Mouse (Mus musculus) brain, adult 2 months (tissue): ENCODE results near the gene Btbd6.
A peak's percentile ranks its signal among the peaks of the same experiment; 100 is the strongest.

ENCODE experiments used
- DNase-seq: peaks from one replicate; pipeline ENCODE4 v3.0.0; 2011; ENCODE audit warnings: low read depth, low spot score

Gene Btbd6

DNA sequence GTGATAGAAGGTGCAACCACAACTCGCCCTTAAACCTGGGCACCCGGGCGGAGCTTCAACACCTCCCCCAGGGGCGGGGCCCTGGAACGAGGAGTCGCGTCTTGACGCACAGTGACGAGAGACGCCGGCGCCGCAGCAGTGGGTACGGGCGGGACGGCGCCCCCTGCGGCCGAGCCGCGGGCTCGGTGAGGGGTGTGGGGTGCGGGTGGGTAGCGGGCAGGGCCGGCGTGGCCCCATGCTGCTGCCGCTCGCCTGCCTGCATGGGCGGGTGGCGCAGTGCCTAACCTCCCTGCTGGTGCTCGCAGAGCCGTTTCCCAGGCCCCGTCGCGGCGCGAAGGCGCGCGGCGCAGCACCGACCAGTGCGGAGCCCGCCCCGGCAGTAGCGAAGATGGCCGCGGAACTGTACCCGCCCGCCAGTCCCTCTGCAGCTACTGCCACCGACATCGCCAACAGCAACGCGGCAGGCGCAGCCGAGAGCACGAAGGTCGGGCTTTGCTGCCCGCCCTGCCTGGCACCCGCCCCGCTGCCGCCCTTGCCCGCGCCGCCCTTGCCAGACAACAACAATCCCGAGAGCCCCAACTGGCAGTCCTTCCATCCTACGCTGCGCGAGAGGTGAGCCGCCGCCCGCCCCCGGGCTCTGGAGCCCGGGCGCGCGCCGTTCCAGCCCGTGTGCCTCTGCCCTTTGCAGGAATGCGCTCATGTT is at the start of gene Btbd6:
Gene Btbd6, plus strand, starts transcription at position 112 of the 703 bp plus-strand sequence.
- DNase-seq = peak; percentile 96

GRCm38 (mm10) chr12:112927265-112927664 is 49.0 kb upstream of the Btbd6 start:
- no peak for DNase-seq

- DNase-seq = peak; percentile 84
Observed at GRCm38 (mm10) chr12:112928401-112929241, 47.7 kb upstream of the Btbd6 start.

- peak; percentile 89 for DNase-seq
Observed at GRCm38 (mm10) chr12:112929562-112930352, 46.5 kb upstream of the Btbd6 start, which contains the start of gene Jag2. Jag2 (minus strand) TSS chr12:112929776.

GRCm38 (mm10) chr12:112932647-112933046 is 43.6 kb upstream of the Btbd6 start:
- DNase-seq = no peak

- peak; percentile 71 for DNase-seq
Observed at GRCm38 (mm10) chr12:112937906-112938305, 38.4 kb upstream of the Btbd6 start.

GRCm38 (mm10) chr12:112938366-112938765 is 37.9 kb upstream of the Btbd6 start:
- DNase-seq = no peak

GRCm38 (mm10) chr12:112938873-112939565 is 37.3 kb upstream of the Btbd6 start:
- peak; percentile 87 for DNase-seq

DNA sequence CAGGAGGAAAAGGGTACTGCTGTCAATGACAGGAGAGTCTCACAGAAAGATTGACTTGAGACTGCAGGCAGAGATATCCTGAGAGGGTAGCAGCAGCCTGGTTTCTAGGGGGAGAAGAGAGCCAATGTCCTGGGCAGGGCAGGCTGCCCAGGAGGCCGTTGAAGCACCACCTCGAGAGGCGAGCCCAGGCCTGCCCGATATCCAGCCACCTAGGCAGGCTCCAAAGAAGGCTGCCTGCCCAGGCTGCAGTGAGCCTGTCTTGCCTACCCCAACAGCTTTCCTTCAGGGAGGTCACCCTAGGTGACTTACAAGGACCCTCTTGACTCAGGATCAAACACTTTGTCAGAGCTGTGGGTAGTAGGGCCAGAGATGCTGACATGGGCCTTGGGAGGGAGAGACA is 36.0 kb upstream of the Btbd6 start:
- DNase-seq = no peak

GRCm38 (mm10) chr12:112940710-112941109 is 35.6 kb upstream of the Btbd6 start:
- DNase-seq = no peak

GRCm38 (mm10) chr12:112941156-112941775 is 35.0 kb upstream of the Btbd6 start:
- no peak for DNase-seq

DNA sequence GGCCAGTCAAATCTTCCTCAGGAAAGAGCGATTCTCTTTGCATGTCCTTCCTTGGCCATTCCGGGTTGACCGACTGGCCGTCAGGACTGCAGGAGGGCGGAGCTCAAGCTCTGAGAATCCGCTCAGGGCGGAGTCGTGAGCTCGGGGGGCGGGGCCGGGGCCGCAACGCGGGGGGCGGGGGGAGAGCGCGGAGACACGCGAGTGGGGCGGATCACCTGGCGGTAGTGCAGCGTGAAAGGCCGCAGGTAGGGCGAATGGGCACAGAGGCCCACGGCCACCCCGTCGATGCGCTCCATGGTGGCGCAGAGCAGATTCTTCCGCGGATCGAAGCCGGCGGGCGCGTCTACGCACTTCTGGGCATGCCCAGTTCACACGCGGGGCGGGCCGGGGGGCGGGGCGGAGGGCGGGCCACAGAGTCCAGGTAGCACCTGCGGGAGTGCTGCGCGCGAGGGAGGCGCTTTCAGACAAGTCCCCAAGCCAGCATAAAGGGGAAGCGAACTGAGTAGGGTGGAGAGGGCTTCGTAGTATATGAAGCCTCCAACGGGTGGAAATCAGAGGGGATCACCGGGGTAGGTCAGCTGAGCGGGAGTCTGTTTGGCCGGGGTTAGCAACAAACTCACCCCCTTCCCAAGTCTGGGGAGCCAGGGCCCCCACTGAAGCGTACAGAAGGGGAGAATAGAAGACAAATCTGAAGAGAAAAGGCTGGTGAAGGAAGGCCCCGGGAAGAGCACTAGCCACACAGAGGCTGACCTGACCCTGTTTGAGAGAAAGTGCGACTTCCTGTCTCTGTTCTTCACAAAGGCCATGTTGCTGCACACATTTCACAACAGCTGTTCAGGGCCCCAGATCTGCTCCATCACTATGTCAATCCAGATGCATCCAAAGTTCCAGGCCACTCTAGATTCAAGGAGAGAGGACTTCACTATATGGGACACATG is 34.2 kb upstream of the Btbd6 start, which contains the start of gene Nudt14:
Gene Nudt14, minus strand, starts transcription at position 349 of the 938 bp plus-strand sequence.
- DNase-seq = peak; percentile 82

- no peak for DNase-seq
Observed at GRCm38 (mm10) chr12:112943669-112944068, 32.6 kb upstream of the Btbd6 start.

GRCm38 (mm10) chr12:112947307-112947706 is 29.0 kb upstream of the Btbd6 start:
- peak; percentile 69 for DNase-seq

DNA sequence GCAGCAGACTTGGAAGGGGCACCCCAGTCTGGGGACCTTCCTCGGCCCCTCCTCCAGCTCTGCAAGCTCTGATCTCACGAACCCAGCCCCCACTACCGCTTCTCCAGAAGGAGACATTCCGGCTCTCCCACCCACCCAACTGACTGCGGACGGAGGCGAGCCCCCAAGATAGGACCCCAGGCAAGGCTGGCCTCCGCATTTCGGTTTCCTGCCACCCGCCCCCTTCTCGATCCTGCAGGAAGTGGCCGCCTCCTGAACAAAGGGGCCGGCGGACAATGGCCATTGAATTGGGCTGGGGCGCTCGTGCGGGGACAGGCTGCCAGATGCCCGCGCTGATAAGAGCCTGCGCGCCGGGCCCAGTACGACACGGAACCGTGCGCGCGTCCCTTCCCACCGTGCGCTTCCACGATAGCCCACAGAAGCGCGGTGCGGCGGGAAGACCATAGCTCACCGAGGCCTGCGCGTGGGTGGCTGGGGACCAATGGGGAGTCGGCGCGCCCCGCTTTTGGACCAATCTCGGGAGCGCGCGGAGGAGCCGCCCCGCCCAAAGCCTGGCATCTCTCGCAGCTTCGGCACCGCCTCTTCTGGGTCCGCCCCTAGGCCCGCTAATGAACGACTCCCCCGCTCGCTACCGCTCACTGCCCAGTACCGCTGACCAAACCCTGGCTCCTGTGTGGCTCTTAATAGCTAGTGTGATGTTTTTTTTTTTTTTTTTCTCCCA is 26.1 kb upstream of the Btbd6 start:
- peak; percentile 97 for DNase-seq

DNA sequence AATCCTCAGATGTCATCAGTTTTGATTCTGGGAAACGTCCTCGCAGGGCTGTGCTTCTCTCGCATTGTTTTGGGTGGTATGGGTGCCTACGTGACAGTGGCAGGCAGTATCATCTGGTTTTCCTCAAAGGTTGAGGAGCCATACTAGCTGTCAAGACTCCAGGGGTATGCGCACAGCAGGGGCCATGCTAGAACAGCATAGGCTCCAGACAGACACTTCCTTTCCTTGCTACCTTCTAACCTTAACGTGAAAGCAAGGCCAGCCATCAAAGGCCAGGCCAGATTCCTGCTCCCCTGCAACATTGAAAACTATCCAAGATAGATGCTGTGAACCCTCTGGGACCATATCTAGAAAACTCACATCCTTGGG is 25.5 kb upstream of the Btbd6 start:
- DNase-seq = no peak

- DNase-seq = no peak
Observed at GRCm38 (mm10) chr12:112951150-112951842, 25.0 kb upstream of the Btbd6 start.

GRCm38 (mm10) chr12:112952433-112952832 is 23.8 kb upstream of the Btbd6 start:
- peak; percentile 63 for DNase-seq
